Mouse (Mus musculus) olfactory bulb, adult 2 months (tissue): ENCODE results near the gene App.

ENCODE experiments used
- CTCF ChIP-seq: fragments of 200-500 bp; IDR thresholded peaks from 2 replicates; pipeline ENCODE4 v1.5.1; 2012; ENCODE audit warnings: low read depth, mild to moderate bottlenecking, low read length, moderate library complexity; ENCODE audit not compliant: insufficient read depth
- POLR2A ChIP-seq: fragments of 200-500 bp; IDR thresholded peaks from 2 replicates; pipeline ENCODE4 v1.6.1; 2012; ENCODE audit warnings: mild to moderate bottlenecking, low read depth, low read length, moderate library complexity; ENCODE audit not compliant: insufficient read depth

DNA sequence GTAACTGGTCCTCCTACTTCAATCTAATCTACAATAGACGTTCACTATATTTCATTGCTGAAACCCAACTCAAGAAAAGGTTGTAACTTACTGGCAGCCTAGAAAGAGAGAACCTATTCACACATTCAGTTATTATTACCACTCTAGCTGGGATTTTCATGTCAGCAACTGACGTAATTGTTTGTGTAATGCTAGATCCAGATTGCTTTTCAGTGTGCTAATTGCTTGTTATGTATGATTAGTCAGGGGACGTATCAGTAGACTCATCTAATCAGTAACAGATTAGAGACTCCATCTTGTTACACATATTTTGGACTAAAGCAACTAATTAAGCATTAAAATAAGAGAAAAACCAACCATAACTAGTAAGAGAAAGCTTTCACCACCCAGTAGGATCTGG is 30.4 kb downstream of the App start:
- TF ChIP-seq CTCF: no peak
- TF ChIP-seq POLR2A: no peak
